Mouse (Mus musculus): Measurements from ENCODE around the gene Il20.

Il20 gene

DNA sequence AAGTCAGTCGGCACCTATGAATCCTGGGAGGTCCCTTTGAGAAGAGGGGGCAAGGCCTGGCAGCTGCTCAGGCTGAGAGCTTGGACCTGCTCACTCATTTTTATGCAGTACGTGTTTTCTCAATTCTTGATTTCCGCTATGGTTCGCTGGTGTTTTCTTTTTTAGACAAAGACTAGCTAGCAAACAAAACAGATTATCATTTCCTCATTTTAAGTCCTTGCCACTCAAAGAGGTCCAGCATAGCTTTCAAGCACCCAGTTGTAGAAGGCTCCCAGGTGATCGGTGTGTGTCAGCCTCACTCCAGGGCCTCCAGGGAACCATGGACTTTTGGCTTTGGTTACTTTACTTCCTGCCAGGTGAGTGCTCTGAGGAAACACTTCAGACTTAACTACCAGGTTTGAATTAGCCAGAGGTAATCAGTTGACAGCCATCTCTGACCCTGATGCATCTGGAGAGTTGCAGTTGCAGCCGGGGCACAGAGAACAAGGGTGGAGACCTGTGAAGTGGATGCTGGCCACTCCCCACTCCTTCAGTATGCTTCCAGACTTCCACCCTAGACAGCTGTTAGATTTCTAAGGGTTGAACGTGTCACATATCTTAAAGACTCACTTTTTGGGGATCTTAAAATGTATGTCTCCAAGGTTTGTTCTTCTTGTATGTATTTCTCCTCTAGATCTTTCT is 45.6 kb downstream of the Il20 start, which contains the start of gene Fcmr:
Fcmr (plus strand) TSS at position 129 of the 681 bp plus-strand sequence.
- no peak for DNase-seq (ENCODE audit: low read depth)

GRCm38 (mm10) chr1:130864741-130865140 is 46.5 kb downstream of the Il20 start:
- no peak for DNase-seq (ENCODE audit: low read depth)

GRCm38 (mm10) chr1:130864238-130864637 is 47.0 kb downstream of the Il20 start:
- no peak for DNase-seq (ENCODE audit: low read depth)

- DNase-seq (ENCODE audit: low read depth): no peak
These were observed 53.8 kb downstream of the Il20 start for GRCm38 (mm10) chr1:130857456-130857855.
